Mouse (Mus musculus): ENCODE results near the gene Sept1. TPM values are rescaled to one million over a fixed set of nuclear protein-coding genes. Genes with fewer than 3 reads are reported as not detected.

The Sept1 gene
- polyA plus RNA-seq, 1 experiment from 2014 or later: 31.8 TPM

DNA sequence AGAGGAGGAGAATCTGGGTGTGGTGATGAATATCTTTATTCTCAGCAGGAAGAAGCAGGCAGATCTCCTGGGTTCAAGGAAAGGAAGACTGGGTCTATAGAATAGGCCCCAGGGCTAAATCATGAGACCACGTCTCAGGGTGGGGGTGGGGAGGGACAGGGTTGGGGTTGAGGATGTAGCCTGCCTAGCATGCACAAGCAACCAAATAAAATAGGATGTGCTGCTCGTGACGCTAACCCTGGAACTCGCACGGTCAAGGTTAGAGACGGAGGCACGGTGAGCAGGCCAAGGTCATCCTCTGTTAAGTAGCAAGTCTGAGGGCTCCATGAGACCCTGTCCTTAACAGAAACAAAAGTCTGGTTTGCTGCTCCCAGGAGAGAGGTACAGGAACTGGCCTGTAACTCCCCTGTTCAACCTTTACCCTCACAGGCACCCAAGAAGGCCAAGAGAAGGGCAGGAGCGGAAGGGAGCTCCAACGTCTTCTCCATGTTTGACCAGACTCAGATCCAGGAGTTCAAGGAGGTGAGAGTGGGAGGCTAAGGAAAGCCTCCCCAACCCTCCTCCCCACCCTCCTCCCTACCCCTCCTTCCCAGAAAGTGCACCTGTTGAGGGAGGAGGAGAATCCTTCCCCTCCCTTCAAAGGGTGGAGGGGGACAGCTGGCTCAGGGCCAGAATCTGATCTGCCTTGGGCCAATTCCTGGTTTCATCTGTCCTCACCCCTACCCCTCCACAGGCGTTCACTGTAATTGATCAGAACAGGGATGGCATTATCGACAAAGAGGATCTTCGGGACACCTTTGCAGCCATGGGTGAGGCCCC lies 20.3 kb downstream of the Sept1 start:
- Histone ChIP-seq H3K27me3 (ENCODE audit: low read depth, poor library complexity, severe bottlenecking) (peaks cover 36% of the 10 kb centered on the region), H3K27ac (replicated peaks) (no peak overlapping the region), H3K36me3 (no peaks in the 10 kb centered on the region; the same call in 1 of the 2 replicates), H3K9me3 (replicated peaks) (no peaks in the 10 kb centered on the region), H3K4me1 (peaks cover 38% of the 10 kb centered on the region), H3K4me3 (no peak overlapping the region)
- no peak for DNase-seq (ENCODE audit: low spot score)
- WGBS: 89% methylated on average over 12 of the region's 12 CpGs

DNA sequence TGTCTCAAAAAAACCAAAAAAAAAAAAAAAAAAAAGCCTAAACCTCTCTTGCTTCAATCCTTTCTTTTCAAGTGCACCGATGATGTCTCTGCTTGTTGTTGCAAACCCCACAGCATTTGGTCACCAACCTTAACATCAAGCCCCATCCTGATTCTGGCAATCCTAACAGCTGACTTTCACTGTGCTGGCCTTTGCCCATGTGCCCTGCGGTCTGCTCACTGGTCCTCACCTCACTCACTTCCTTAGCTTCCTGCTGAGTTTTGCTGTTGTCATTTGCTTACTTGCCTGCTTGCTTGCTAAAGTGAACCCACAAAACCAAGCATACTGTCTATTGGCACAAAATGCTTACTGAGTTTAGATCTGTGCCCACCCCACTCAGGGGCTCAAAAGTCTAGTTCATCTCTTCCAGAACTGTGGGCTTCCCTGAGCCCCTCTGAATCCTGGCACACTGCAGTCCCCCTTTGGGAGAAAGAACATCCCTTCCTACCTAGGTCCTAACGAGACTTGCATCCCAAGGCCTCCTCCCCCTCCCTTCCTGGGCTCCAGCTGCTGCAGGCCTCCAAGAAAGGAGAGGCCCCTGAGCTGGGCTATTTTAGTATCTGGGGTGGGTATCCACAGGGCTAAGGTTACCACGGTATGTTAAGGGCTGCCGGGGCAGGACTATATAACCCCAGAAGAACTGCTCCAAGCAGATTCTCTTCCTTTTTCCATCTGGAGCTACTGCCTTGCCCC lies 21.8 kb downstream of the Sept1 start:
- WGBS: 81% methylated on average over 5 of the region's 5 CpGs
- Histone ChIP-seq H3K36me3 (no peaks in the 10 kb centered on the region; the same call in 1 of the 2 replicates), H3K4me1 (peaks cover 53% of the 10 kb centered on the region), H3K27me3 (ENCODE audit: low read depth, poor library complexity, severe bottlenecking) (peaks cover 42% of the 10 kb centered on the region), H3K27ac (replicated peaks) (no peak overlapping the region), H3K9me3 (replicated peaks) (no peaks in the 10 kb centered on the region), H3K4me3 (no peak overlapping the region)
- DNase-seq (ENCODE audit: low spot score): no peak

DNA sequence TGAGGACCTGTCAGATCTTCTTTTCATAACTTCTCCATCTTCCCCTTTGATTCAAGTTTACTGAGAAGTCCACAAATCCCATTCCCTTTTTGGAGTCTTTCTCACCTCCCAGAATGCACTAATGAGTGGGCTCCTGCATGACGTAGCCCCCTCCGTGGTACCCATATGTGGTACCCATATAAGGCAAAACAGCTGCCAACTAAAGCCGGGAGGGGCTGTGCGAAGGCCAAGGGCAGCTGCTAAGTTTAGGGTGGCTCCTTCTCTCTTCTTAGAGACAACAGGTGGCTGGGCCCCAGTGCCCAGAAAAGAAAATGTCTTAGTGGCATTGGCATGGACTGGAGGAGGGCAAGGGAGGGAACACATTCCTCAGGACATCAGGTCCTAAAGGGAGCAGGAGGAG lies 22.7 kb downstream of the Sept1 start:
- H3K27ac ChIP-seq (replicated peaks): no peak overlapping the region
- peaks cover 54% of the 10 kb centered on the region for H3K4me1 ChIP-seq
- 89% methylated on average over 4 of the region's 4 CpGs for WGBS

DNA sequence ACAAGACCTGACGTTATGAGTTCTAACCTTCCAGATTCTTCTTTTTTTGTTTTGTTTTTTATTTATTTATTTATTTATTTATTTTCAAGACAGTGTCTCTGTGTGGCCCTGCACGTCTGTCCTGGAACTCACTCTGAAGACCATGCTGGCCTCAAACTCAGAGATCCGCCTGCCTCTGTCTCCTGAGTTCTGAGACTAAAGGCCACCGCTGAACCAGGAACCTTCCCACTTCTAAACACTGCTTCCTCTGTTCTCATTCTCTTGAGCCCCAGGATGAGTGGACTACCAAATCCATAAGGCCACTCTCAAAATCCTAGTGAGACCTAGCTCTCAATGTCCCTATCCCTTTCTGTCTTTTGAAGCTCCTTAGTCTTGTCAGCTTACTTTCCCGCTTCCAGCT lies 23.1 kb downstream of the Sept1 start:
- Histone ChIP-seq H3K4me3 (peak overlapping the region; percentile 70), H3K9me3 (replicated peaks) (no peaks in the 10 kb centered on the region), H3K27me3 (ENCODE audit: low read depth, poor library complexity, severe bottlenecking) (peaks cover 37% of the 10 kb centered on the region), H3K36me3 (peaks cover 6% of the 10 kb centered on the region), H3K4me1 (peaks cover 54% of the 10 kb centered on the region), H3K27ac (replicated peaks) (no peak overlapping the region)
- 80% methylated on average over 5 of the region's 5 CpGs for WGBS
- no peak for DNase-seq (ENCODE audit: low spot score)

More for the DNA sequence above, 22.7 kb downstream of the Sept1 start:
- no peak overlapping the region for H3K4me3 ChIP-seq
- peaks cover 42% of the 10 kb centered on the region for H3K27me3 ChIP-seq (ENCODE audit: low read depth, poor library complexity, severe bottlenecking)
- peaks cover 2% of the 10 kb centered on the region for H3K36me3 ChIP-seq
- H3K9me3 ChIP-seq (replicated peaks): no peaks in the 10 kb centered on the region
- no peak for DNase-seq (ENCODE audit: low spot score)

DNA sequence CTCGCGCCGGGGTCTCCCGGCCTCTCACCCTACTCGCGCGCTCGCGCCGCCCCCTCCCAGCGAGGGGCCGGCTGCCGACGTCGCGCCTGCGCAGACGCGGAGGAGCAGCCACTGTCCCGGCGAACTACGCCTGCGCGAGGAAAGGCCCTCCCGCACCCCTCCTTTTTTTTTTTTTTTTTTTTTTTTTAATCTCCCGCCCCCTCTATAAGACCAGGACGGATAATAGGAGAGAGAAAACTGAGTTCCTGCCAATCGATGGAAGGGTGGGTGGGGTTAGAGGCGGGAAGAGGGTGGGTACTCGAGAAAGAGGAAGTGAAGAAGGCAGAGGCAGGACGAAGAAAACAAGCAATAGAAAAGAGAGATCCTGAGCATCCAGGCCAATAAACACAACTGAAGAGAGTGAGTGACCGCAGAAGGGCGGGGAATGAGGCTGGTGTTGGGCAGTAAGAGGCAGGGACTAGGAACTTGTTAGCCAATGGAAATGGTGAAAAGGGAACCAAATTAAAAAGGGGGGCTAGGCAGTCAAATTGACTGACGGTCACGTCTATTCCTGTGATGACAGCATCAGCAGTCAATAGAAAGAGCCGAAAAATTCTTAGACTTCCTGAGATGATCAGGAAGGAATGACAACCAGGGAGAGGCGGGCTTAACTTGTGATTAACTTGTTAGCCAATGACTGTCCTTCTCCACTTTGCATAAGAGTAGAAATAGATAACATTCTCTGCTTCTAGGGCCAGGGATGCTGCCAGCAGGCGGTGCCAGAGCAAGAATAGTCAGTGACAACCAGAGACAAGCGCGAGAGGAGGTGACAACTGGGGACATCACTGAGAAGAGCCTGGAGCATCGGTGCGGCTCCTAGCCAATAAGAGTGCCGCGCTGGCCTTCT lies 24.1 kb downstream of the Sept1 start, which contains the start of gene Mylpf:
TSS of gene Mylpf (plus strand) at position 338 of the 886 bp plus-strand sequence.
- Histone ChIP-seq H3K36me3 (peaks cover 14% of the 10 kb centered on the region), H3K4me3 (peak within 1 kb of the TSS; percentile 70), H3K4me1 (peaks cover 44% of the 10 kb centered on the region), H3K27me3 (ENCODE audit: low read depth, poor library complexity, severe bottlenecking) (peaks cover 27% of the 10 kb centered on the region), H3K9me3 (replicated peaks) (no peaks in the 10 kb centered on the region), H3K27ac (replicated peaks) (peak within 1 kb of the TSS; percentile 93)
- under 1% methylated on average over 44 of the region's 44 CpGs for WGBS
- DNase-seq (ENCODE audit: low spot score): peak; percentile 94

DNA sequence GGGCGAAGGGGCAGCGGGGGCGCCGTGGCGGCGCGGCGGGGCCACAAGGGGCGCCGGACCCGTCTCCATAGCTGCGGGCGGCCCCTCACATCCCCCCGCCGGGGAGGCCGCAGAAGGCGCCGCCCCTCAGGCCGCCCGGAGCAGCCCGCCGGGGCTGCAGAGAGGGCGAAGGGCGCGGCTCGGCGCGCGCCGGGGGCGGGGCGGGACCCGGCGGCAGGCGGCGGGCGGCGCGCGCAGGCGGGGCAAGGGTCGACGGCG lies 24.7 kb downstream of the Sept1 start, which contains the start of gene Tbc1d10b:
TSS of gene Tbc1d10b (minus strand) at position 174 of the 258 bp plus-strand sequence.
- Histone ChIP-seq H3K27me3 (ENCODE audit: low read depth, poor library complexity, severe bottlenecking) (peaks cover 21% of the 10 kb centered on the region), H3K4me3 (peak within 1 kb of the TSS; percentile 70), H3K9me3 (replicated peaks) (no peaks in the 10 kb centered on the region), H3K27ac (replicated peaks) (peak within 1 kb of the TSS; percentile 93), H3K36me3 (peaks cover 20% of the 10 kb centered on the region), H3K4me1 (peaks cover 44% of the 10 kb centered on the region)
- 0% methylated on average over 33 of the region's 44 CpGs for WGBS
- DNase-seq (ENCODE audit: low spot score): no peak

DNA sequence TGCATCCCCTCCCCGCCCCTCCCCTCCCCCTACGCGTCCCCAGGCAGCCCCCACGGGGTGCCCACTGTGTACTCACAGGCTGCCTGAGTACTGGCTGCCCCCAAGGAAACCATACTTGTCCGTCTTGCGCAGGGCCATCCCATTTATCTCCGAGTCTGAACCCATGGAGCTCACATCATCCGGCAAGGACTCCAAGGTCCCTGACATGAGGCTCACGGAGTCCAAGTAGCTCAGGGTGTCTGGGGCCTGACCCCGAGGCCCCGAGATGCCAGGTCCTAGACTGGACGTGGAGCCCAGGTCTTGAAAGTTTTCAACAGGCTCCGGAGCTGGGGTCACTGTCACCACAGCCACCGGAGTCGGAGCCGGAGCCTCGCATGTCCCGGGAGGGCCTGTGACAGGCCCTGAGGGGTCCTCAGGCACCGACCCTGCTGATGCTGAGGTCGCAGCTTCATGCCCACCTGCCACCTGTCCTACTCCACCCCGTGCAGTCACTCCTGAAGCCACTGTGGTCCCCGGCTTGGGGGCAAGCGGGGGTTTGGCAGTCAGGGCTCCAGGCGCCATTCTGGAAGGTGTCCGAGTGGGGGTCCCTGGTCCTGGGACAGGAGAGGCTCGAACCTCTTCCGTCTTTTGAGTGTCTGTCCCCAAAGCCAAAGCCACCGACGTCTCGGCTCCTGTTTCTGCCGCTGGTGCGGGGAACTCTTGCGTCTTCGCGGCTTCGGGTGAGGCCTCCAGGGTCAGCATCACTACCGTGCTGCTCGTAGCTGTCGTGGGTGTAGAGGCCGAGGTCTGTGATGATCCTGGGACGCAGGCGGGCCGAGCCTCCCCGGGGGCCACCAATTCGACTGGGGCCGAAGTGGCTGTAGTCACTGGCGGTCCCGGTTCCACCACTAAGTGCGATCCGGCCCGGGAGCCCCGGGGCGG lies 25.3 kb downstream of the Sept1 start:
- under 1% methylated on average over 53 of the region's 53 CpGs for WGBS

DNA sequence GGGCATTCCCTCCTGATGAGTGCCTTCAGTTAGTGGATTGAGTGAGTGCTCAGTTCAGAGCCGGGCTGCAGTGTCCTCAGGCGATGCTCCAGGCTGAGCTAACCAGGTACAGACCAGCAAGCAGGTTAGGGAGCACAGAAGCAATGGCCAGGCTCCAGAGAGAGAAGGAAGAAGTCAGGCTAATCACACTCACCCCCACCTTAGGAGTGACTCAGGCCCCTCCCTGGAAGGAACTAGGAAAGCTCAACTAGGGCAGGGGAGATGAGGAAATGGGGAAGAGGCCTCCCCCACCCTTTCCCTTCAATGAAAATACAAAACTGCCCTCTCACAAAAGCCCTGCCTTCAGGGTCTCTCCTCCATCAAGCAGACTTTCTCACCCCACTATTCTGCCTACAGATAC lies 26.3 kb downstream of the Sept1 start:
- H3K4me3 ChIP-seq: peak overlapping the region; percentile 70
- peaks cover 34% of the 10 kb centered on the region for H3K36me3 ChIP-seq
- H3K4me1 ChIP-seq: peaks cover 44% of the 10 kb centered on the region
- 75% methylated on average over 2 of the region's 2 CpGs for WGBS
- DNase-seq (ENCODE audit: low spot score): no peak
- H3K9me3 ChIP-seq (replicated peaks): no peaks in the 10 kb centered on the region
- 0 out of 2 replicates have a peak, but pooled peaks cover 10% of the 10 kb centered on the region for H3K27me3 ChIP-seq (ENCODE audit: low read depth, poor library complexity, severe bottlenecking)
- no peak overlapping the region for H3K27ac ChIP-seq (replicated peaks)

More for the DNA sequence above, 25.3 kb downstream of the Sept1 start:
- H3K27ac ChIP-seq (replicated peaks): peak overlapping the region; percentile 93
- peaks cover 26% of the 10 kb centered on the region for H3K36me3 ChIP-seq
- peak; percentile 33 for DNase-seq (ENCODE audit: low spot score)
- H3K4me1 ChIP-seq: peaks cover 44% of the 10 kb centered on the region
- peaks cover 15% of the 10 kb centered on the region for H3K27me3 ChIP-seq (ENCODE audit: low read depth, poor library complexity, severe bottlenecking)
- peak overlapping the region; percentile 70 for H3K4me3 ChIP-seq
- no peaks in the 10 kb centered on the region for H3K9me3 ChIP-seq (replicated peaks)

DNA sequence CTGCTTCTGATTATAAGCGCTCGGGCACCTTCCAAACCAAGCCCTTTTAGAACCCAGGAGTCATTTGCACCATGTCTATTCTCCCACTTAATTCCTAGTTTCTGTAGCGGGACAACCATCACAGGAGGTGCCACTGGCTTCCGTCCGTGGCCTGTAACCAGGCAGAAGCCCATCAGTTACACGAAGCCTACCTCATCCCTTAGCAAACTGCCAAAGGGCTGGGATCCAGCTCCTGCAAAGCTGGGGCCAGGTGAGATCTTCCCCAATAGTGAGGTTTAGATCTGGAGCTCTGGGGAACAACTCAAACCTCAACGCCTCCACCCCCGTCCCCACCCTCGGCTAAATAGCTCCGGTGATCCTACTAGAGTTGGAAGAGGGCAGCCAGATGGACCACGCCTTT lies 36.4 kb downstream of the Sept1 start:
- no peaks in the 10 kb centered on the region for H3K9me3 ChIP-seq (replicated peaks)
- DNase-seq (ENCODE audit: low spot score): no peak
- H3K27me3 ChIP-seq (ENCODE audit: low read depth, poor library complexity, severe bottlenecking): no peaks in the 10 kb centered on the region
- H3K4me1 ChIP-seq: peaks cover 26% of the 10 kb centered on the region
- H3K27ac ChIP-seq (replicated peaks): peak overlapping the region; percentile 94
- H3K4me3 ChIP-seq: peak overlapping the region; percentile 80
- H3K36me3 ChIP-seq: peaks cover 83% of the 10 kb centered on the region
- WGBS: 59% methylated on average over 11 of the region's 11 CpGs

DNA sequence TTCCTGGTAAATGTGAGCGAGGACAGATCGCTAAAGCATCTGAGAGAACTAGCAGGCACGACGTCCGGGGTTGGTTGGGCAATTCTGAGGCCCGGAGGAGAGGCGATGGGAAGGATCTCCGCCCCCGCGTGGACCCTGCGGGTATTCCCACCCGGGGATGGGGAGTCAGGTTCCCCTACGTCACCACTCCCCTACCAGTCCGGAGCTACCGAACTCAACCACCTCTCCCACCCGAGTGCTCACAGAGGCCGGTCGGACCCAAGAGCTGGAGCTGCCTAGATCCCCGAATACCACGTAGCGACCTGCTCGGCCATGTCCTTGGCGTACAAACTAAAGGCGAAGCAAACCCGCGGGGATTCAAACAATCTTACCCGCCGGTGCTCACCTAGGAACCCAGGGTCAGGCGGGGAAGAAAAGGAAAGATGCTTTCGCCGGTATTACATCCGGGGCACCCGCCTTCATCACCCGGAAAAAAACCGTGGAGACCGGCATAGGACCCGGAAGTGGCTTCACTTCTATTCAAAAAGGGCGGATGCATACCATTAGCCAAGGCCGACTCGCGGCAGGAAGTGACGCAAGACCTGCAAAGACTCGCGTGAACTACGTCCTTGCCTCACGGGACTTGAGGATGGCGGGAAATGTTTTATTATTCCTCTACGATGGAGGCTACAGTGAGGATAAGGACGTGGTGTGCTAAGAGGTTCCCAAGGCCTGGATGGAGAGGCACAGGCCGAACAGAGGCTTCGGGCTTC lies 37.2 kb downstream of the Sept1 start, which contains the start of gene Cd2bp2:
TSS of gene Cd2bp2 (minus strand) at position 507 of the 752 bp plus-strand sequence.
- WGBS: under 1% methylated on average over 51 of the region's 51 CpGs
- Histone ChIP-seq H3K9me3 (replicated peaks) (no peaks in the 10 kb centered on the region), H3K36me3 (peaks cover 82% of the 10 kb centered on the region)

DNA sequence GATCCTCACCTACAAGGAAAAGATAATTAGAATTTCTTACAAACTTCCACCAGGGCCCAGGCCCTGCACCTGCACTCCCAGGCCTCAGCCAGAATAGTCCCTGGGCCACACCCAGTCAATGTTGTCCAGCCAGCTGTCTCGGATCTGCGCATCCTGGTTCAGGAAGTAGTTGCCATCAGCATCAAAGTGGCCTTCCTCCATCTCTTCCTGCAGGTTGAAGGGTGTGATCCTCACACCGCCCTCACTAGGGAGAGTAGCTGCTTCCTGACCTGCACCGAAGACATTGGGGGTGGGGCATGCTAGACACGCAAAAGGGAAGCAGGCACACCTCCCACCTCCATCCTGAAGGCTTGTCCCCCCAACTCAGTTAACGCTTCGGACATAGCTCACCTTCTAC lies 38.3 kb downstream of the Sept1 start:
- Histone ChIP-seq H3K27ac (replicated peaks) (peak overlapping the region; percentile 94), H3K4me1 (peaks cover 26% of the 10 kb centered on the region), H3K27me3 (ENCODE audit: low read depth, poor library complexity, severe bottlenecking) (no peaks in the 10 kb centered on the region), H3K9me3 (replicated peaks) (no peaks in the 10 kb centered on the region), H3K36me3 (peaks cover 76% of the 10 kb centered on the region), H3K4me3 (peak overlapping the region; percentile 80)
- 83% methylated on average over 7 of the region's 7 CpGs for WGBS
- no peak for DNase-seq (ENCODE audit: low spot score)

More for the DNA sequence above, 37.2 kb downstream of the Sept1 start, which contains the start of gene Cd2bp2:
- DNase-seq (ENCODE audit: low spot score): peak; percentile 97
- H3K4me1 ChIP-seq: peaks cover 26% of the 10 kb centered on the region
- H3K4me3 ChIP-seq: peak within 1 kb of the TSS; percentile 80
- no peaks in the 10 kb centered on the region for H3K27me3 ChIP-seq (ENCODE audit: low read depth, poor library complexity, severe bottlenecking)
- peak within 1 kb of the TSS; percentile 94 for H3K27ac ChIP-seq (replicated peaks)

Measured in midbrain, embryonic 10.5 days (tissue).